Mouse (Mus musculus): Measurements from ENCODE around the gene Mical3. TPM values are rescaled to one million over a fixed set of nuclear protein-coding genes. Genes with fewer than 3 reads are reported as not detected.

Mical3 gene
- polyA plus RNA-seq, 1 experiment, result 16.2 TPM

DNA sequence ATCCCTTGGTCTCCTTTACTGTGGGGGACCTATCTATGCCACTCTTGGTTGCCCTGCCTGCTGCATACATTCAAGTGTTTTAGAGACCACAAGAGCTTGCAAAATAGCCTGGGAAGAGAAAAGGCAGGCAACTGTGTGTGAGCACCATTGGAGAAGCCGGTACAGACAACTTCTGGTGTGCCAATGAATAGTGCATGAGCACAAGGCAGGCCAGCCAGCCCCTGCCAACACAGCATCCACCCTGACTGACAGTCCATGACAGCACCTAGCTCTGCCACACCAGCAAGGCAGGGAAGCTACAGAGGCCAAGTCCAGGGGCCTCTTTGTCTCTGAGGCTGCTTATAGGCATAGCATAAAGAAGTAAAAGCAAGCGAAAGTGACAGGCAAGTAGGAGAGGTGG lies 28.7 kb downstream of the Mical3 start:
- Histone ChIP-seq H3K4me3 (ENCODE audit: control insufficient read depth, insufficient read depth, low read length) (no peak overlapping the region), H3K4me1 (replicated peaks; ENCODE audit: control insufficient read depth, insufficient read depth, low read length) (peaks cover 5% of the 10 kb centered on the region; the same call in 1 of the 2 replicates), H3K27me3 (ENCODE audit: control insufficient read depth, insufficient read depth, low read length) (no peaks in the 10 kb centered on the region), H3K36me3 (ENCODE audit: control insufficient read depth, insufficient read depth, low read length) (no peaks in the 10 kb centered on the region), H3K27ac (ENCODE audit: control insufficient read depth, insufficient read depth, low read length) (no peak overlapping the region)
- DNase-seq, result no peak
- 92% methylated on average over 2 of the region's 2 CpGs for WGBS
- TF ChIP-seq POLR2A (IDR thresholded peaks at IDR 0.05; ENCODE audit: control insufficient read depth, extremely low read depth, insufficient read depth, low read length, poor library complexity), result no peak
- TF ChIP-seq CTCF (IDR thresholded peaks at IDR 0.05; ENCODE audit: borderline replicate concordance, control insufficient read depth, extremely low read depth, insufficient read depth, low read length, poor library complexity), result no peak

DNA sequence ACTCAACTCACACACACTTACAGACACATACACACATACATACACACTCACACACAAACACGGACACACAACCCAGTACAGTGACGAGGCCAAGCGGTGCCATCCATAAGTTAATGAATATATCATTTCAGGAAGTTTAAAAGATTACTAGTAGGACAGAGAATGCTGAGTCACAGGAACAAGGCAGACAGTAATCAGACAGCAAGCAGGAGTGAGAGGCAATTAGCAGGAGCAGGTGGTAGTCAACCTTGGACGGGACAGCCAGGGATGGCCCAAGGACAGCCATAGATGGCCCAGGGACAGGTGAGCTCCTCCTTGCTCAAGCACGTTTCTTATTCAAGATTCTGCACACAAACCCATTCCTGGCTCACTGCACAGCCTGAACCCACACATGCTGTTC lies 29.6 kb downstream of the Mical3 start:
- no peak overlapping the region for H3K4me3 ChIP-seq (ENCODE audit: control insufficient read depth, insufficient read depth, low read length)
- no peak for TF ChIP-seq CTCF (IDR thresholded peaks at IDR 0.05; ENCODE audit: borderline replicate concordance, control insufficient read depth, extremely low read depth, insufficient read depth, low read length, poor library complexity)
- no peak for TF ChIP-seq POLR2A (IDR thresholded peaks at IDR 0.05; ENCODE audit: control insufficient read depth, extremely low read depth, insufficient read depth, low read length, poor library complexity)
- WGBS, result 87% methylated on average over 5 of the region's 5 CpGs
- no peak overlapping the region for H3K27ac ChIP-seq (ENCODE audit: control insufficient read depth, insufficient read depth, low read length)
- H3K27me3 ChIP-seq (ENCODE audit: control insufficient read depth, insufficient read depth, low read length), result no peaks in the 10 kb centered on the region
- 0 out of 2 replicates have a peak, but pooled peaks cover 3% of the 10 kb centered on the region for H3K4me1 ChIP-seq (replicated peaks; ENCODE audit: control insufficient read depth, insufficient read depth, low read length)
- DNase-seq, result no peak
- H3K36me3 ChIP-seq (ENCODE audit: control insufficient read depth, insufficient read depth, low read length), result no peaks in the 10 kb centered on the region

DNA sequence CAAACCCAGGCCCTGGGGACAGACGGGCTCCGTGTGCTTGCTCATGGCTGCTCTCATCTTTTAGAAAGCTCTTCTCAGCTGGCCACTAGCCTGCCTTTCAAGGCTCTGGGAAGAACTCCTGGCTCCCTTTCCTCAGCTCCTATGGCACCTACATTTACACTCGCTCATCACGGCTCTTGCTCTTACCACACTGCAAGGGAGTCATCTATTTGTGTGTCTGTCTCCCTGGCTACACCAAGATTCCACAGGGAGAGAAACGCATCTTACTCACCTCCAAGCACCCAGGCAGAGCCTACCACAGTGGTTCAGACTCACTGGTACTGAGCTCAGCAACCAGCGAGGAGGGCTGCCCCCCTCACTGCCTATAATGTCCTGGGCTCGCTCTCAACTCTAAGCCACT lies 31.0 kb downstream of the Mical3 start:
- Histone ChIP-seq H3K27ac (ENCODE audit: control insufficient read depth, insufficient read depth, low read length) (no peak overlapping the region), H3K4me1 (replicated peaks; ENCODE audit: control insufficient read depth, insufficient read depth, low read length) (0 out of 2 replicates have a peak, but pooled peaks cover 3% of the 10 kb centered on the region), H3K36me3 (ENCODE audit: control insufficient read depth, insufficient read depth, low read length) (no peaks in the 10 kb centered on the region), H3K27me3 (ENCODE audit: control insufficient read depth, insufficient read depth, low read length) (no peaks in the 10 kb centered on the region), H3K4me3 (ENCODE audit: control insufficient read depth, insufficient read depth, low read length) (no peak overlapping the region)
- TF ChIP-seq CTCF (IDR thresholded peaks at IDR 0.05; ENCODE audit: borderline replicate concordance, control insufficient read depth, extremely low read depth, insufficient read depth, low read length, poor library complexity), result no peak
- no peak for TF ChIP-seq POLR2A (IDR thresholded peaks at IDR 0.05; ENCODE audit: control insufficient read depth, extremely low read depth, insufficient read depth, low read length, poor library complexity)
- no peak for DNase-seq
- 97% methylated on average over 7 of the region's 7 CpGs for WGBS

DNA sequence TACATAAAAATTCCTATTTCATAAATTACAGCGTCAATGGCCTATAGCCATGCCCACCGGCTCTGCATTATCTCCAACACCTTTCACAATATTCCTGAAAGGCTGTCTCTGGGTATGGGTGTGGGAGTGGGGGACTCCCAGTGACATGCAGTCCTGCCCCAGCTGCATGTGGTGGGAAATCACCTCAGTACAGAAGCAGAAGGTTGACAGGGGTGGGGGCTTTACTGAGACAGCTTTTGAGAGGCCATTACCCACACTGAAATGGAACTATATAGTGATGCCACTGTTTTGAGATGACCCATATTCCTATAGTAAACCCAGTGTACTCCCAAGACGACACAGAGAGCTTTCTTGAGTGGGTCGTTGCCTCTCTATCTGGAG lies 31.6 kb downstream of the Mical3 start:
- WGBS, result 92% methylated on average over 4 of the region's 4 CpGs
- no peak for DNase-seq
- TF ChIP-seq POLR2A (IDR thresholded peaks at IDR 0.05; ENCODE audit: control insufficient read depth, extremely low read depth, insufficient read depth, low read length, poor library complexity) (no peak), CTCF (IDR thresholded peaks at IDR 0.05; ENCODE audit: borderline replicate concordance, control insufficient read depth, extremely low read depth, insufficient read depth, low read length, poor library complexity) (no peak)
- Histone ChIP-seq H3K36me3 (ENCODE audit: control insufficient read depth, insufficient read depth, low read length) (no peaks in the 10 kb centered on the region), H3K4me1 (replicated peaks; ENCODE audit: control insufficient read depth, insufficient read depth, low read length) (0 out of 2 replicates have a peak, but pooled peaks cover 3% of the 10 kb centered on the region), H3K4me3 (ENCODE audit: control insufficient read depth, insufficient read depth, low read length) (no peak overlapping the region), H3K27me3 (ENCODE audit: control insufficient read depth, insufficient read depth, low read length) (no peaks in the 10 kb centered on the region), H3K27ac (ENCODE audit: control insufficient read depth, insufficient read depth, low read length) (no peak overlapping the region)

DNA sequence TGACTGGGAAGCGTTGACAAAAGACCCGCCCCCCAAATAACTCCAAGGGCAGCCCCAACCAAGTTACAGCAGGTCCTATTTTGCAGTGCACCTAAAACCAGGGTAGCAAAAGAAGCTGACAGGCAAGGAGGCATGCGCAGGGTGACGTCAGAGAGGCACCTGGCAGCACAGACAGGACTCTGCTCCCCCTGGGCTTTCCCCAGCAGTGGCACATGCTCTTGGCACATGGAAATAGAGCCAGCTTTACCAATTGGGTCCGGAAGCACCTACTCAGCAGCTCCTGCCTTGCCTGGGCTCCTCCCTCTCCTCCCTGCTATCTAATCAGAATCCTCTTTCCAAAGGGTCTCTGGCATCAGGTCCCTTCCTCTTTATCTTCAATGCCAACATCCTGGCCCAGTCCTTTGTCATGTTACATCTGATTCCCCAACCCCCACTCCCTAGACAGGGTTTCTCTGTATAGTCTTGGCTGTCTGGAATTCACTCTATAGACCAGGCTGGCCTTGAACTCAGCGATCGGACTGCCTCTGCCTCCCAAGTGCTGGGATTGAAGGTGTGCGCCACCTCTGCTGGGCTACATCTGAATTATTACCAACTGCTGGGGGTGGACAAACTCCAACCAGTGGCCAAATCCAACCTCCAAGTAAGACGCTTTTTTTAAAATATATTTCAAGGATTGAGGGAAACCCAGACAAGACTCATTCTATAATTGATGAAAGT lies 32.1 kb downstream of the Mical3 start:
- WGBS, result 93% methylated on average over 9 of the region's 9 CpGs
- no peaks in the 10 kb centered on the region for H3K36me3 ChIP-seq (ENCODE audit: control insufficient read depth, insufficient read depth, low read length)
- no peaks in the 10 kb centered on the region for H3K27me3 ChIP-seq (ENCODE audit: control insufficient read depth, insufficient read depth, low read length)
- no peak for DNase-seq
- no peak for TF ChIP-seq CTCF (IDR thresholded peaks at IDR 0.05; ENCODE audit: borderline replicate concordance, control insufficient read depth, extremely low read depth, insufficient read depth, low read length, poor library complexity)
- TF ChIP-seq POLR2A (IDR thresholded peaks at IDR 0.05; ENCODE audit: control insufficient read depth, extremely low read depth, insufficient read depth, low read length, poor library complexity), result no peak
- no peak overlapping the region for H3K27ac ChIP-seq (ENCODE audit: control insufficient read depth, insufficient read depth, low read length)
- 0 out of 2 replicates have a peak, but pooled peaks cover 3% of the 10 kb centered on the region for H3K4me1 ChIP-seq (replicated peaks; ENCODE audit: control insufficient read depth, insufficient read depth, low read length)
- H3K4me3 ChIP-seq (ENCODE audit: control insufficient read depth, insufficient read depth, low read length), result no peak overlapping the region

DNA sequence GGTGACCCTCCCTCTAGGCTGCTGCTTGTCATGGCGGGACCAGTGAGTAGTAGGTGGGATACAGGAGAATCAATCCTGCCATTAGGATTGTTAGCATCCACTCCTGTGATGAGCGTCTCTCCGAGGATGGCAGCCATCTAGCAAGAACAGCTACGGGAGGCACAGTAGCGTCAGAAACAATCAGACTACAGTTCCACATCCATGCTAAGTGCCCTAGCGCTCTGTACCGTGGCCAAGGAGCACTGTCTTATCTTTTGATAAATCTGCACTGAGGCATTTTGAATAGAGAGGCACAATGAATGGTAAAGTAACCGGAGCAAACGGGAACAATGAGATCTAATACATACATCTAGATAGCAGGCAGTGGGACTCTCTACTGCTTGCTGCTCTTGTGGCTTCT lies 32.7 kb downstream of the Mical3 start:
- H3K4me1 ChIP-seq (replicated peaks; ENCODE audit: control insufficient read depth, insufficient read depth, low read length), result no peaks in the 10 kb centered on the region
- DNase-seq, result no peak
- no peaks in the 10 kb centered on the region for H3K36me3 ChIP-seq (ENCODE audit: control insufficient read depth, insufficient read depth, low read length)
- H3K4me3 ChIP-seq (ENCODE audit: control insufficient read depth, insufficient read depth, low read length), result no peak overlapping the region
- 91% methylated on average over 9 of the region's 9 CpGs for WGBS
- H3K27ac ChIP-seq (ENCODE audit: control insufficient read depth, insufficient read depth, low read length), result no peak overlapping the region
- no peak for TF ChIP-seq POLR2A (IDR thresholded peaks at IDR 0.05; ENCODE audit: control insufficient read depth, extremely low read depth, insufficient read depth, low read length, poor library complexity)
- no peak for TF ChIP-seq CTCF (IDR thresholded peaks at IDR 0.05; ENCODE audit: borderline replicate concordance, control insufficient read depth, extremely low read depth, insufficient read depth, low read length, poor library complexity)
- H3K27me3 ChIP-seq (ENCODE audit: control insufficient read depth, insufficient read depth, low read length), result no peaks in the 10 kb centered on the region

All from thymus, adult 2 months (tissue).